7 mouse cellular contexts compared by ENCODE assay signal in the genomic region with DNA sequence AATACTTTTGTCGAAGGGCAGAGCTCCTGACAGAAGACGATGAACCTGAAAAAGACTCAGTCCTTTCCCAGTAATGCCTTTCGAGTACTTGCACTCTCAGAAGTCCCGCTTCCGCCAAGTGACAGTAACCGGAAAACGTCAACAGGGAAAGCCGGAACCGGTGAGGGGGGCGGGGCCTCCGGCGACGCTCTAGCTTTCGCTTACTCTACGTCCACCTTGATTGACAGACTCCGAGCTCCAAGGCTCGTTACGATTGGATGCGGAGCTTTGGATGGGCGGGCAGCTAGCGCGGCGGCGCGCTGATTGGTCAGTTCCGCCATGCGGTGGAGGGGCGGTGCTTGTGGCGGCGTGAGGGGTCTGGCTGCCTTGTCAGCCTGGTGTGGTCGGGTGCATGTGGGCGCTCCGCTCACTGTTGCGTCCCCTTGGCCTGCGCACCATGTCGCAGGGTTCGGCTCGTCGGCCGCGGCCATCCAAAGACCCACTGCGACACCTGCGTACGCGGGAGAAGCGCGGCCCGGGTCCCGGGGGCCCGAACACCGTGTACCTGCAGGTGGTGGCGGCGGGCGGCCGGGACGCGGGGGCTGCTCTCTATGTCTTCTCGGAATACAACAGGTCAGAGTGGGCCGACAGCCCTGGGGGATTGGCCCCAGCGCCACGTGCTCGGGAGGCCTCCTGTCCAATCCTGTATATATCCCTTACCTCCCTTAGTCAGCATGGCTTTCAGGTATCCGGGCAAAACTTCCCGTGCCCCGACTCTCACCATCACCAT. TPM values are rescaled to one million over a fixed set of nuclear protein-coding genes. Genes with fewer than 3 reads are reported as not detected.
DNase-seq lines count a peak whose midpoint lies in the region; ATAC-seq lines count a peak whose summit lies in the region.

A gene (plus strand): TSS at position 319 of the 769 bp plus-strand sequence.

- peak within 1 kb of the TSS; percentile 88 for H3K4me2 ChIP-seq in embryonic facial prominence, embryonic 11.5 days (ENCODE audit: low read depth, low read length)
- peak within 1 kb of the TSS; percentile 93 for H3K4me2 ChIP-seq in midbrain, embryonic 13.5 days (replicated peaks)

- WGBS in embryonic facial prominence, embryonic 11.5 days = under 1% methylated on average over 65 of the region's 65 CpGs
- WGBS in limb, embryonic 10.5 days = under 1% methylated on average over 65 of the region's 65 CpGs
- WGBS in midbrain, embryonic 13.5 days = under 1% methylated on average over 65 of the region's 65 CpGs

- peak within 1 kb of the TSS; percentile 75 for H3K9ac ChIP-seq in embryonic facial prominence, embryonic 11.5 days (replicated peaks; ENCODE audit: low read length)
- peak within 1 kb of the TSS; percentile 86 for H3K9ac ChIP-seq in midbrain, embryonic 13.5 days (replicated peaks)

- no peaks in the 10 kb centered on the region; the same call in 1 of the 2 replicates for H3K36me3 ChIP-seq in embryonic facial prominence, embryonic 11.5 days (replicated peaks; ENCODE audit: control insufficient read depth, insufficient read depth, low read depth, low read length)
- H3K36me3 ChIP-seq in limb, embryonic 10.5 days = peaks cover 33% of the 10 kb centered on the region
- H3K36me3 ChIP-seq in midbrain, embryonic 13.5 days = peaks cover 28% of the 10 kb centered on the region

- H3K4me1 ChIP-seq in embryonic facial prominence, embryonic 11.5 days (ENCODE audit: control insufficient read depth, insufficient read depth, low read length) = no peaks in the 10 kb centered on the region; the same call in 1 of the 2 replicates
- peaks cover 19% of the 10 kb centered on the region for H3K4me1 ChIP-seq in limb, embryonic 10.5 days
- H3K4me1 ChIP-seq in midbrain, embryonic 13.5 days (replicated peaks) = peaks cover 17% of the 10 kb centered on the region

- no peaks in the 10 kb centered on the region for H3K27me3 ChIP-seq in embryonic facial prominence, embryonic 11.5 days (ENCODE audit: control insufficient read depth, insufficient read depth, low read length)
- H3K27me3 ChIP-seq in limb, embryonic 10.5 days (ENCODE audit: low read depth, poor library complexity, severe bottlenecking) = no peaks in the 10 kb centered on the region
- H3K27me3 ChIP-seq in midbrain, embryonic 13.5 days = peaks cover 15% of the 10 kb centered on the region

- peak within 1 kb of the TSS; percentile 92 for H3K4me3 ChIP-seq in embryonic facial prominence, embryonic 11.5 days (ENCODE audit: low read depth, low read length)
- H3K4me3 ChIP-seq in limb, embryonic 10.5 days = peak within 1 kb of the TSS; percentile 77
- H3K4me3 ChIP-seq in midbrain, embryonic 13.5 days (replicated peaks) = peak within 1 kb of the TSS; percentile 89

- ATAC-seq in embryonic facial prominence, embryonic 11.5 days (replicated peaks; ENCODE audit: insufficient number of reproducible peaks, low FRiP score, low TSS enrichment, low read depth) = peak; percentile 99
- peak; percentile 98 for ATAC-seq in granulocyte monocyte progenitor cell, adult 5-6 weeks (replicated peaks; ENCODE audit: poor library complexity, severe bottlenecking)
- ATAC-seq in midbrain, embryonic 13.5 days = peak; percentile 99

- H3K27ac ChIP-seq in embryonic facial prominence, embryonic 11.5 days (replicated peaks; ENCODE audit: low read depth, low read length) = 0 out of 2 replicates have a peak within 1 kb of the TSS, but pooled peaks have one; percentile 13
- peak within 1 kb of the TSS; percentile 73 for H3K27ac ChIP-seq in limb, embryonic 10.5 days
- H3K27ac ChIP-seq in midbrain, embryonic 13.5 days = peak within 1 kb of the TSS; percentile 48

- no peaks in the 10 kb centered on the region for H3K9me3 ChIP-seq in embryonic facial prominence, embryonic 11.5 days (replicated peaks; ENCODE audit: control insufficient read depth, low read length)
- H3K9me3 ChIP-seq in limb, embryonic 10.5 days (replicated peaks) = no peaks in the 10 kb centered on the region
- no peaks in the 10 kb centered on the region for H3K9me3 ChIP-seq in midbrain, embryonic 13.5 days

- DNase-seq in adrenal gland, postnatal 14 days = peak; percentile 98
- peak; percentile 99 for DNase-seq in embryonic facial prominence, embryonic 11.5 days (ENCODE audit: low spot score)
- DNase-seq in kidney, adult 11 months = peak; percentile 98
- DNase-seq in limb, embryonic 10.5 days (ENCODE audit: low spot score) = peak; percentile 97
- peak; percentile 94 for DNase-seq in spleen, adult 12 weeks (ENCODE audit: low spot score)

RNA-seq across cellular contexts. Expression of the gene that starts here (rescaled TPM):
- 39.9 and 47.8 TPM in 2 replicates for total RNA-seq in adrenal gland, postnatal 14 days (2021)
- 33.4 and 33.9 TPM in 2 replicates for polyA plus RNA-seq in embryonic facial prominence, embryonic 11.5 days (2014; fragmentation: Nextera tagmentation; extraction: Ambion mirVana)
- 23.8 and 29.5 TPM in 2 replicates for total RNA-seq in granulocyte monocyte progenitor cell, adult 5-6 weeks (2014; fragmentation: Nextera tagmentation)
- total RNA-seq in granulocyte monocyte progenitor cell, adult 5-6 weeks (2017) = 33.3 and 38.0 TPM in 2 replicates
- polyA plus RNA-seq in limb, embryonic 10.5 days (2016; fragmentation: Nextera tagmentation; extraction: Ambion mirVana) = 41.5 and 46.9 TPM in 2 replicates
- 30.7 and 31.6 TPM in 2 replicates for polyA plus RNA-seq in midbrain, embryonic 13.5 days (2015; fragmentation: Nextera tagmentation; extraction: Ambion mirVana)

Comparison
In these comparisons a context has a peak if more than half of its experiments do, and no peak if none do; other contexts are left out.
1. Peak in every context shown above with its lines: DNase-seq, ATAC-seq, H3K4me3 ChIP-seq and H3K27ac ChIP-seq.
2. H3K27ac ChIP-seq: peak in every context shown above with its lines; median percentile 73 in limb, embryonic 10.5 days; 48 in midbrain, embryonic 13.5 days; 13 in embryonic facial prominence, embryonic 11.5 days.